Mouse (Mus musculus) kidney, adult 11 months (tissue): Measurements from ENCODE around the gene a.

Source experiments
- DNase-seq: peaks from one replicate; pipeline ENCODE4 v3.0.0; 2022

Gene a

GRCm38 (mm10) chr2:154790656-154791483 lies at the start of gene a, which contains the start of gene Raly:
a (plus strand) TSS chr2:154791402.
Raly (plus strand) TSS chr2:154791096.
- peak; percentile 98 for DNase-seq

- DNase-seq: no peak
These were observed 48.0 kb upstream of the a start for GRCm38 (mm10) chr2:154742911-154743819.

- no peak for DNase-seq
These were observed 47.3 kb upstream of the a start for GRCm38 (mm10) chr2:154743915-154744314.

GRCm38 (mm10) chr2:154748383-154748782 lies 42.8 kb upstream of the a start:
- no peak for DNase-seq

GRCm38 (mm10) chr2:154749046-154750036 lies 41.9 kb upstream of the a start:
- DNase-seq: no peak

GRCm38 (mm10) chr2:154751924-154752323 lies 39.3 kb upstream of the a start:
- no peak for DNase-seq

GRCm38 (mm10) chr2:154754068-154754560 lies 37.1 kb upstream of the a start:
- DNase-seq: no peak

- no peak for DNase-seq
These were observed 35.4 kb upstream of the a start for GRCm38 (mm10) chr2:154755791-154756190.

GRCm38 (mm10) chr2:154757691-154758090 lies 33.5 kb upstream of the a start:
- DNase-seq: no peak

GRCm38 (mm10) chr2:154758454-154758853 lies 32.7 kb upstream of the a start:
- no peak for DNase-seq

- no peak for DNase-seq
These were observed 28.0 kb upstream of the a start for GRCm38 (mm10) chr2:154763226-154763625.

- no peak for DNase-seq
These were observed 26.2 kb upstream of the a start for GRCm38 (mm10) chr2:154764828-154765497.

GRCm38 (mm10) chr2:154765554-154766008 lies 25.6 kb upstream of the a start:
- DNase-seq: no peak

GRCm38 (mm10) chr2:154767051-154767450 lies 24.2 kb upstream of the a start:
- DNase-seq: no peak

- no peak for DNase-seq
These were observed 21.3 kb upstream of the a start, which contains the start of gene Gm14214 for GRCm38 (mm10) chr2:154769930-154770329. Gm14214 (minus strand) TSS chr2:154770030.

- no peak for DNase-seq
These were observed 19.6 kb upstream of the a start for GRCm38 (mm10) chr2:154771604-154772003.

- DNase-seq: no peak
These were observed 17.2 kb upstream of the a start for GRCm38 (mm10) chr2:154774032-154774431.

GRCm38 (mm10) chr2:154776496-154776895 lies 14.7 kb upstream of the a start:
- DNase-seq: no peak

- no peak for DNase-seq
These were observed 11.6 kb upstream of the a start for GRCm38 (mm10) chr2:154779648-154780047.

GRCm38 (mm10) chr2:154782361-154782760 lies 8.8 kb upstream of the a start:
- peak; percentile 34 for DNase-seq

GRCm38 (mm10) chr2:154782856-154783650 lies 8.1 kb upstream of the a start:
- no peak for DNase-seq
